8 mouse cellular contexts compared by ENCODE assay signal in the genomic region with DNA sequence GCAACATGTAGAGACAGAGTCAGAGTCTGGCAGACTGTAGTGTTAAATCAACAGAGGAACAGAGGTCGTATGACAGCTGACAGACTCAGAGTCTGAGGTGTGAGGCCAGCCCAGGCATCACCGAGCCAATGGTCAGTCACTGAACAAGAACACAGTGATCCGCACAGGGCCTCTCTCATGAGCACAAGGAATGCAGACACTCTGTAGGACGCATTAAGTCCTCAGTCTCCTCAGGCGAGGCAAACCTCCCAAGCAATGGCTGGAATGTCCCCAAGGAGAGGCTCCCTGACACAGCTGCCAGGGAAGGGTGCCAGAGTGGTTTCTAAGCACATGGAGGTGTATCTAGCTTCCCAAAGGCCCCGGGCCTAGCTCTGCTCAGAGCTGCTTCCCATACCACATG.
DNase-seq lines count a peak whose midpoint lies in the region; ATAC-seq lines count a peak whose summit lies in the region.

No protein-coding gene starts in this region.

- ATAC-seq in kidney, embryonic 15.5 days (replicated peaks; ENCODE audit: low FRiP score): peak; percentile 20; the same call in 1 of the 2 replicates
- ATAC-seq in cerebellum, adult (ENCODE audit: insufficient number of reproducible peaks, low FRiP score, low TSS enrichment): no peak
- no peak for ATAC-seq in activated CD4-positive, CD25-positive, alpha-beta regulatory T cell, adult 4 months

- DNase-seq in left cerebral cortex, postnatal 4 days: peak; percentile 29
- DNase-seq in left cerebral cortex, postnatal 36 days (ENCODE audit: low spot score in 2 of 2): no peak
- peak; percentile 80 for DNase-seq in gastrocnemius, postnatal 25 days
- DNase-seq in lung, postnatal 4 days: peak; percentile 67 to 86
- DNase-seq in embryo, embryonic 9.5 days (ENCODE audit: extremely low spot score): no peak

- no peak overlapping the region for H3K4me2 ChIP-seq in kidney, embryonic 15.5 days

- no peak overlapping the region for H3K27ac ChIP-seq in kidney, embryonic 15.5 days

- 49% methylated on average over 6 of the region's 6 CpGs for WGBS in kidney, embryonic 15.5 days

- H3K9me3 ChIP-seq in kidney, embryonic 15.5 days (replicated peaks): no peaks in the 10 kb centered on the region

- H3K4me3 ChIP-seq in kidney, embryonic 15.5 days (replicated peaks): no peak overlapping the region

- peaks cover 27% of the 10 kb centered on the region for H3K4me1 ChIP-seq in kidney, embryonic 15.5 days

- H3K9ac ChIP-seq in kidney, embryonic 15.5 days: no peak overlapping the region

- no peaks in the 10 kb centered on the region for H3K27me3 ChIP-seq in kidney, embryonic 15.5 days

- no peaks in the 10 kb centered on the region for H3K36me3 ChIP-seq in kidney, embryonic 15.5 days

- intact Hi-C loops in left cerebral cortex, postnatal 4 days (cut with DNase I): loop anchor here (5.0 kb wide), 1 partner anchor 147 kb away; no protein-coding TSS in a partner anchor
- intact Hi-C loops in left cerebral cortex, postnatal 36 days (cut with DNase I): loop anchor here (5.0 kb wide), 1 partner anchor 152 kb away; no protein-coding TSS in a partner anchor

Comparison
In these comparisons a context has a peak if more than half of its experiments do, and no peak if none do; other contexts are left out.
1. DNase-seq: peak in left cerebral cortex, postnatal 4 days (single experiment), gastrocnemius, postnatal 25 days (single experiment) and lung, postnatal 4 days (2 of 2); none in left cerebral cortex, postnatal 36 days (0 of 2) and embryo, embryonic 9.5 days (single experiment).